Mouse (Mus musculus): ENCODE data around the gene Rpgrip1l. TPM values are rescaled to one million over a fixed set of nuclear protein-coding genes. Genes with fewer than 3 reads are reported as not detected.

Gene Rpgrip1l
- polyA plus RNA-seq, 1 experiment = 0.27 TPM

- TF ChIP-seq FLI1 (IDR thresholded peaks at IDR 0.05; ENCODE audit: low read length) (no peak), GATA1 (IDR thresholded peaks at IDR 0.05; ENCODE audit: borderline replicate concordance, low read length) (no peak)
- Histone ChIP-seq H3K4me1 (no peaks in the 10 kb centered on the region), H3K36me3 (replicated peaks; ENCODE audit: low read length) (no peaks in the 10 kb centered on the region), H3K27me3 (replicated peaks) (peaks cover 35% of the 10 kb centered on the region), H3K9me3 (0 out of 2 replicates have a peak, but pooled peaks cover 6% of the 10 kb centered on the region), H3K4me3 (replicated peaks) (no peak overlapping the region)
Measured at GRCm38 (mm10) chr8:91198036-91198435, 115.0 kb downstream of the Rpgrip1l start.

DNA sequence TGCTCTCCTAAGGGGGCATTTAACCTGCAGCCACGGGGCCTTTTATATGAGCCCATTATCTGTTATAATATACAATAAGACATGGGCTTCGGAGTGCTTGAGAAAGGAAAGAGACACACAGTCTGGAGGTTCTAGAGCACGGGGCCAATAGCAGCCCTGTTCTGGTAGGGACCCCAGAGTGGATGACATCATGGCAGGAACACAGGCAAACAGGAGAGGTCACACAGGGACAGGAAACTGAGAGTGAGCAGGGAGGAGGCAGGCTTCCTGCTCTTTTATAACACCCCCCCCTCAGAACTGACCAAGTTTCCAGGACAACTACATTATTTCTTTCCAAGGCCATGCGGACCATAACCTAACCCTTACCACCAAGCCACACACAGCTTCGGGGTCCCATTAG, 115.8 kb downstream of the Rpgrip1l start:
- Histone ChIP-seq H3K4me1 (no peaks in the 10 kb centered on the region), H3K27me3 (replicated peaks) (peaks cover 41% of the 10 kb centered on the region), H3K4me3 (replicated peaks) (no peak overlapping the region), H3K36me3 (replicated peaks; ENCODE audit: low read length) (no peaks in the 10 kb centered on the region), H3K9me3 (0 out of 2 replicates have a peak, but pooled peaks cover 6% of the 10 kb centered on the region)
- TF ChIP-seq GATA1 (IDR thresholded peaks at IDR 0.05; ENCODE audit: borderline replicate concordance, low read length) (no peak), FLI1 (IDR thresholded peaks at IDR 0.05; ENCODE audit: low read length) (no peak)

- Histone ChIP-seq H3K9me3 (0 out of 2 replicates have a peak, but pooled peaks cover 6% of the 10 kb centered on the region), H3K4me3 (replicated peaks) (no peak overlapping the region), H3K4me1 (no peaks in the 10 kb centered on the region), H3K36me3 (replicated peaks; ENCODE audit: low read length) (no peaks in the 10 kb centered on the region), H3K27me3 (replicated peaks) (peaks cover 43% of the 10 kb centered on the region)
- TF ChIP-seq FLI1 (IDR thresholded peaks at IDR 0.05; ENCODE audit: low read length) (no peak), GATA1 (IDR thresholded peaks at IDR 0.05; ENCODE audit: borderline replicate concordance, low read length) (no peak)
Measured at GRCm38 (mm10) chr8:91196661-91197060, 116.4 kb downstream of the Rpgrip1l start.

DNA sequence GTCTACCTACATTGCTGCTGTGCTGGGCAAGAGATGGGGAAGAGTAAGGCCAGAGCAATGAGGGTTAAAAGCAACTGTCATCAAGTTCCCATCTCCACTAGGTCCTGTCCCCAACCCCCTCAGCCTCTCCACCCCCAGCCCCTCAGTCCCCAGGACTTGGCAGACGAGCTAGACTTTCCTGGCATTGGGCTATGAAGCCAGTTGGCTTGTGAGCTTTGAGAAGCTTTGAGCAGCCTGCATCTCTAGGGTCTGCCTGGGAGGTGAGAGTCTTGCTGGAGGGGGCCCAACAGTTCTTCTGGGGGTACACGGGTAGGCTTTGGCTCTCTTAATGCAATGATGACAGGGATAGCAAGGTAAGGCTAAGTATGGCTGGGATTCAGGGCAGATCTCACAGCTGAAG, 119.0 kb downstream of the Rpgrip1l start:
- Histone ChIP-seq H3K27me3 (replicated peaks) (peaks cover 54% of the 10 kb centered on the region), H3K36me3 (replicated peaks; ENCODE audit: low read length) (no peaks in the 10 kb centered on the region), H3K4me1 (peaks cover 7% of the 10 kb centered on the region), H3K9me3 (no peaks in the 10 kb centered on the region), H3K4me3 (replicated peaks) (no peak overlapping the region)
- TF ChIP-seq FLI1 (IDR thresholded peaks at IDR 0.05; ENCODE audit: low read length) (no peak), GATA1 (IDR thresholded peaks at IDR 0.05; ENCODE audit: borderline replicate concordance, low read length) (no peak)

DNA sequence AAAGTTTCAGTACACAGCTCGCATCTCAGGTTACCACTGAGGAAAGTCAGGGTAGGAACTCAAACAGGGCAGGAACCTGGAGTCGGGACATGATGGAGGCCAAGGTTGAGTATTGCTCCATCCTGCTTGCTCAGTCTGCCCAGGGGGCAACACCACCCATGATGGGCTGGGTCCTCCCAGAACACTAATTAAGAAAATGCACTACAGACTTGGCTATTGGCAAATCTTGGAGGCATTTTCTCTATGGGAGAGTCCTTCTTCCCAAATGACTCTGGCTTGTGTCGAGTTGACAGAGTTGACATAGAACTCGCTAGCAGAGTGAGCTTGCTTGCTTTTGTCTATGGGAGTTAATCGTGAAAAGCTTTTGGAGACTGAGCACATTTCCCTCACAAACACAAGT, 120.1 kb downstream of the Rpgrip1l start:
- Histone ChIP-seq H3K4me1 (peaks cover 7% of the 10 kb centered on the region), H3K27me3 (replicated peaks) (peaks cover 60% of the 10 kb centered on the region), H3K4me3 (replicated peaks) (no peak overlapping the region), H3K36me3 (replicated peaks; ENCODE audit: low read length) (no peaks in the 10 kb centered on the region), H3K9me3 (no peaks in the 10 kb centered on the region)
- no peak for TF ChIP-seq GATA1 (IDR thresholded peaks at IDR 0.05; ENCODE audit: borderline replicate concordance, low read length)
- TF ChIP-seq FLI1 (IDR thresholded peaks at IDR 0.05; ENCODE audit: low read length) = no peak

DNA sequence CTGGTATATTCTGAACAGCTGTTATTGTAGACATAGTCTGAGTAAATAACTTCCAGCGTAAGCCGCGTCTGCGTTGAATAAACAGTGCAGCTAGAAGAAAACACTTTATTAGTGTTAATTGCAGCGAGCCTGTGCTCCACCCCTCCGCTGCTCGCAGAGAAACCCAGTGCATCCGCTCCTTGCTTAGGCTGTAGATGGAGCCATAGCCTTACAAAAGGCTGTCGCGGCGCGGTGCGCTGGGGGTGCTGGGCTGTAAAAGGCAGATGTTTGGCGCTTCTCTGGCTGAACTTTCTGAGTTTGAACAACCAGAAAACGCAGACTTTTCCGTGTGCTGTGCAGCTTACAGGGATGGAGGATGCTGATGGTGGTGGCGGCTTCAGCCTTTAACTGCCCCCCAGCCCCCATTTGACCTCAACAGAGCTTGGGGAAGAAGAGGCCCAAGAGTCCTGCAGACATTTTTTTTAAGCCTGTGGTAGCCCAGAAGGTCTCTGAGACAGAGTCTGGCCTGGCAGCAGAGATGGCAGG, 122.2 kb downstream of the Rpgrip1l start:
- Histone ChIP-seq H3K27me3 (replicated peaks) (peaks cover 61% of the 10 kb centered on the region), H3K4me3 (replicated peaks) (peak overlapping the region; percentile 28), H3K36me3 (replicated peaks; ENCODE audit: low read length) (no peaks in the 10 kb centered on the region), H3K4me1 (peaks cover 7% of the 10 kb centered on the region), H3K9me3 (peaks cover 11% of the 10 kb centered on the region)
- TF ChIP-seq FLI1 (IDR thresholded peaks at IDR 0.05; ENCODE audit: low read length) = no peak

DNA sequence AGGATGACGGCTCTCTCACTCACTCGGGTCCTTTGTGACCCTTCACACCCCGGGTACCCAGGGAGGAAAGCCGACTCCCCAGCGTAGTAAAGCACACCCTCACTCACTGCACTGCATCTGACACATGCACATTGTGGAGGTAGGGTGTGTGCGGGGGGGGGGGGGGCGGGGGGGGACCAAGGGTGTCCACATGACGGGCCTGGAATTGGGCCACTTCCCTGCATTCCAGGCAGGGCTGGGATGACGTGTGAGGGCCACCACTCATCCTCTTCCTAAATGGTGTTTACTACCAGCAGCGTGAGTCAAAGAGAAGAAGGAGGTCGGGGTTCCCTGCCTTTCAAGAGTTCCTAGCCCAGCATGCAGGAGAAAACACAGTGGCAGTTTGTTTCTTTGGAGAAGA, 124.9 kb downstream of the Rpgrip1l start:
- no peaks in the 10 kb centered on the region for H3K36me3 ChIP-seq (replicated peaks; ENCODE audit: low read length)
- peaks cover 7% of the 10 kb centered on the region for H3K4me1 ChIP-seq
- H3K4me3 ChIP-seq (replicated peaks) = no peak overlapping the region
- TF ChIP-seq GATA1 (IDR thresholded peaks at IDR 0.05; ENCODE audit: borderline replicate concordance, low read length) (no peak), FLI1 (IDR thresholded peaks at IDR 0.05; ENCODE audit: low read length) (no peak)
- peaks cover 29% of the 10 kb centered on the region for H3K9me3 ChIP-seq
- peaks cover 37% of the 10 kb centered on the region for H3K27me3 ChIP-seq (replicated peaks)

DNA sequence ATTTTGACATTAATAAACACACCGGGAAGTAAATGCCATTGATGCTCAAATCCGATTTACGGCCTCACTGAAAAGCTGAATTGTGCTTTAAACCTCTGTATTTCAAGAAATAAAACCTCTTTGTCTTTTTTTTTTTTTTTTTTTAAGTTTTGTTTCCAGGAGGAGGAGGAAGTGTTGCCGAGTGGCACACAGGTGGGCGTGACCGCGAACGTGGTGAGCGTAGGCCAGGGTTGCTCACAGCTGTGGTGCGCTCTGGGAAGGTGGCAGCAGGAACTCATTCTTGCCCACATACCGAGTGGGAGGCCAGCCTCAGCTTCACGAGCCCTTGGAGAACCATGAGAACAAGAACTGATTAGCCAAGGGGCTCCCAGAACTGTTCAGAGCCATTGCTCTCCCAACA, 126.7 kb downstream of the Rpgrip1l start:
- TF ChIP-seq GATA1 (IDR thresholded peaks at IDR 0.05; ENCODE audit: borderline replicate concordance, low read length) (no peak), FLI1 (IDR thresholded peaks at IDR 0.05; ENCODE audit: low read length) (no peak)
- peaks cover 7% of the 10 kb centered on the region for H3K4me1 ChIP-seq
- no peak overlapping the region for H3K4me3 ChIP-seq (replicated peaks)
- no peaks in the 10 kb centered on the region for H3K36me3 ChIP-seq (replicated peaks; ENCODE audit: low read length)
- peaks cover 40% of the 10 kb centered on the region for H3K9me3 ChIP-seq
- H3K27me3 ChIP-seq (replicated peaks) = peaks cover 38% of the 10 kb centered on the region

DNA sequence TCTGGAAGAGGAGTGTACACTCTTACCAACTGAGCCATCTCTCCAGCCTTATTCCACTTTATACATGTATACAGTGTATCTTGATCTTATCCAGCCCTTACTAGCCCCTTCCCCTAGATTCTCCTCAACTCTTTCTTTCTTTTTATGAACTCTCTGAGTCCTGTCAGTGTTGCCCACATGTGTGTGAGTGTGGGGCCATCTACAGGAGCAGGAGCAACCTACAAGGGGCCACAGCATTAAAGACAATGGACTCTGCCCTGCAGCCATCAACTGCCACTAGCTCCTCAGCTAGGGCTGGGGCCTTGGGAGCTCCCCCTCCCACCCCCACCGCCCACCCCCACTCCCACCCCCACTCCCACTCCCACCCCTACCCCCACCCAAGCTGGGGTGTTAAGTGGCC, 135.4 kb downstream of the Rpgrip1l start:
- peaks cover 20% of the 10 kb centered on the region for H3K27me3 ChIP-seq (replicated peaks)
- H3K4me1 ChIP-seq = peaks cover 4% of the 10 kb centered on the region; the same call in 1 of the 2 replicates
- peaks cover 7% of the 10 kb centered on the region; the same call in 1 of the 2 replicates for H3K9me3 ChIP-seq
- H3K36me3 ChIP-seq (replicated peaks; ENCODE audit: low read length) = no peaks in the 10 kb centered on the region
- TF ChIP-seq GATA1 (IDR thresholded peaks at IDR 0.05; ENCODE audit: borderline replicate concordance, low read length) = no peak
- TF ChIP-seq FLI1 (IDR thresholded peaks at IDR 0.05; ENCODE audit: low read length) = no peak
- H3K4me3 ChIP-seq (replicated peaks) = no peak overlapping the region

GRCm38 (mm10) chr8:91176176-91176575, 136.9 kb downstream of the Rpgrip1l start:
- Histone ChIP-seq H3K4me1 (peaks cover 4% of the 10 kb centered on the region; the same call in 1 of the 2 replicates), H3K4me3 (replicated peaks) (no peak overlapping the region), H3K27me3 (replicated peaks) (peaks cover 15% of the 10 kb centered on the region), H3K9me3 (no peaks in the 10 kb centered on the region), H3K36me3 (replicated peaks; ENCODE audit: low read length) (no peaks in the 10 kb centered on the region)
- TF ChIP-seq FLI1 (IDR thresholded peaks at IDR 0.05; ENCODE audit: low read length) (no peak), GATA1 (IDR thresholded peaks at IDR 0.05; ENCODE audit: borderline replicate concordance, low read length) (no peak)

DNA sequence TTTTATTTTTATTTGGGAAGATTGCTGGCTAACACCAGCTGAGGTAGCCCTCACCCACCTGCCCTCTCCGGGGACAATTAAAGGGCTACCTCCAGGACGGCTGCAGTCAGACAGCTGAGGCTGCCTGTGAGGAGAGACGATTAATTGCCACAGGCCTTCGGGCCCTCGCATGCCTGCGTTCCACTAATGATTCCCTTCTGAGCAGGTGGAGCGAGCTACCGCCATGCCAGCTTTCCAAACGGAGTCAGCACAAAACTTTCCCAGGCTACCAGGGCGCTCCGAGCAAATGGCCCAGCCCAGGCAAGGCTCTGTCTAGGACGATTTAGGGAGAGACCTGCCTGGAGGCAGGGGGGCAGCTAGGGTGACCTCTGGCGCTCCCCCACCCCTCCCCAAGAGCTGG, 141.5 kb downstream of the Rpgrip1l start:
- Histone ChIP-seq H3K27me3 (replicated peaks) (peaks cover 21% of the 10 kb centered on the region), H3K36me3 (replicated peaks; ENCODE audit: low read length) (no peaks in the 10 kb centered on the region)

More for the DNA sequence above, 141.5 kb downstream of the Rpgrip1l start:
- no peak for TF ChIP-seq GATA1 (IDR thresholded peaks at IDR 0.05; ENCODE audit: borderline replicate concordance, low read length)
- no peak for TF ChIP-seq FLI1 (IDR thresholded peaks at IDR 0.05; ENCODE audit: low read length)
- Histone ChIP-seq H3K9me3 (no peaks in the 10 kb centered on the region), H3K4me3 (replicated peaks) (no peak overlapping the region), H3K4me1 (no peaks in the 10 kb centered on the region)
